Mouse (Mus musculus) kidney, postnatal 10 days (tissue): Measurements from ENCODE around the gene Hist1h2bb.
"Not testable (repeated sequence)": the region's sequence is repeated elsewhere in the genome, so short reads cannot be mapped to it uniquely, and the experiment has no call there.

Experiments
- DNase-seq: peaks from one replicate; pipeline ENCODE4 v3.0.0; 2021; ENCODE audit warnings: mixed read lengths

The Hist1h2bb gene

DNA sequence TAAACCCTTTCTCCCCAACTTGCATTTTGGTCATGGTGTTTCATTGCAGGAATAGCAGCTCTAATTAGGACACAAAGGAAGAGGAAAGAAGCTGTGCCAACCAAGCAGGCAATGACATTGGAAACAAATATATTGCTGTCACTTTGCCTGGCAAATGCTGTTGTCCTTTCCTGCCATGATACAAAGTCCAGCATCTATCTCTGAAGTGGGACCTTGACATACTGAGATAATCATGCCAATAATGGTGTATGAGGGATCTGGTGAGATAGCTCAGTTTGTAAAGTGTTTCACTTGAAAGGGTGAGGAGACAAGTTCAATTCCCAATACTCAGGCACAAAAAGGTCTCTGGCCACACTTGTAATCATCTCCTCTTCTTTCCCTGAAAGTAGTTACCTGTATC, 20.2 kb downstream of the Hist1h2bb start:
- DNase-seq, result no peak

DNA sequence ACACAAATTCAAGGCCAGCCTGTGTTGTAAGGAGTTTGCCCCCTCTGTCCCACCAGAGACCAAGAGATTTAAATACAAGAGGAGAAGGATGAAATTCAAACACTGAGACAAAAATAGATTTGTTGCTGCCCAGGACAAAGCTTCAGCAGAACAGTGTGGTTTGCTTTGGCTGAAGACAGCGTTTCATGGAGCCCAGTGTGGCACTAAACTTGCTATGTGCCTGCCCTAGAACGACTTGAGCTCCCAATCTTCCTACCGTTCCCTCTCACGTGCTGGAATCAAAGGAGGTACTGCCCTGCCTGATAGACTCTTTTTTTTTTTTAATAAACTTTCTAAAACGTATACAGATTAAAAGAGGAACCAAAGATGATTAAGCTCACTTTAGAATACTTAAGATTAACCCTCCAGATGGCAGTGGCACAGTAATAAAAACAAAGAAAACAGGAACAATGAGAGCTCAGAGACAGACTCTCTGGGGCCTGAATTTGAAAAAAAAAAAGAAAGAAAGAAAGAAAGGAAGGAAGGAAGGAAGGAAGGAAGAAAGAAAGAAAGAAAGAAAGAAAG, 22.4 kb downstream of the Hist1h2bb start:
- DNase-seq, result no peak

DNA sequence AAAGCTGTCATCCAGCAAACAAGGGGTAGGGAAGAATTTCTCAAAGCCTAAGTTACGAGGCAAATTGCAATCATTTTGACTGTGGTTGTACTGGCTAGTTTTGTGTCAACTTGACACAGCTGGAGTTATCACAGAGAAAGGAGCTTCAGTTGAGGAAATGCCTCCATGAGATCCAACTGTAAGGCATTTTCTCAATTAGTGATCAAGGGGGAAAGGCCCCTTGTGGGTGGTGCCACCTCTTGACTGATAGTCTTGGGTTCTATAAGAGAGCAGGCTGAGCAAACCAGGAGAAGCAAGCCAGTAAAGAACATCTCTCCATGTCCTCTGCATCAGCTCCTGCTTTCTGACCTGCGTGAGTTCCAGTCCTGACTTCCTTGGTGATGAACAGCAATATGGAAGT, 23.1 kb downstream of the Hist1h2bb start, which contains the start of gene Trim38:
Gene Trim38, plus strand, starts transcription at position 301 of the 400 bp plus-strand sequence.
- DNase-seq, result not testable (repeated sequence)

DNA sequence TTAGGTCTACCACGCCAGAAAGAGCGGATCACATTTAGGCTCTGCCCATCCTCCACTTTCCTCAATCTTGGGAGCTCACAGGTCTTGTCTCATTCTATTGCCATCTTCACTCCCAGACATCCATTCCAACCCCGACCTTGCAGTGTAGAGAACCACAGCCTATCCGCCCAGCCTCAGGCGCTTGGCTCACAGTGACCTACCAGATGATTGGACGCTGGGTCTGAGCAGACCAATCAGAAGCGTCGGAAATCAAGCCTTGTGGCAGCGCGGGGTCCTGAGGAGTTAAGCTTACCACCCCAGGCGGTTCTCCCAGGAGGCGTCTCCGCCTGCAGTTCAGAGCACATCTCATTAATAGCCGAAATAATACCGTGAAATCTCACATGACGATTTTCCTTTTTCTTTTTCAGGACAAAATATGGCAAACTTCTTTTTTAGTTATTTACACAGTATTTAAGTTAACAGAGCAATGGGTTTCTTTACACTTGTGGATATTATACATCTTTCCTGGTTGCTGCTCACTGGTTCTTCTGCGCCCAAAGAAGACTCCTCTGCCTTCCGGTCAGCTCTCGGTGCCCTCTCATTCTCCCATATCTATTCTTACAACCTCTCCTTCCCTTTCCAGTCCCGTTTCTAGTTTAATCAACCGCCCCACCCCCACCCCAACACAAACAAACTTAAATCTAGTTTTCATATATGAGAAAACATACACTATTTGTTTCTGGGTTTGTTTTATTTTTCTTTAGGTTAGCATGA, 26.2 kb downstream of the Hist1h2bb start:
- peak; percentile 56 for DNase-seq

DNA sequence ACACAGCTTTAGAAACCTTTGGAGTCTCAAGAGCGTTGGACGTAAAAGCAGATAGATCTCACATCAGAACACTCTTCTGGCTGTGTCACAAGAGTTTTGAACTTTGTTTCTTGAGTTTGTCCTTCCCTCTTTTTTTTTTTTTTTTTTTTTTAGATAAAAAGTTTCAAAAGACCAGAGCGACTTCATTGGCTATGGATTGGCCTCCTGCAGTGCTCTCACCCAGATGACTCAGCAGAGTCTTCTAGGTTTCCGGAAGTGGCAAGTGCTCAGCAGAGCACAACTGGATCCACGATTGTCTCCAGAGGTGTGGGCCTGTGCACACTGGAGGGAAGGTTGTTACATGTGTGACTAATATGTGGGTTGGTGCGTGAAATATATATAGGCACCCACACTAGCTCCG, 31.8 kb downstream of the Hist1h2bb start:
- no peak for DNase-seq

DNA sequence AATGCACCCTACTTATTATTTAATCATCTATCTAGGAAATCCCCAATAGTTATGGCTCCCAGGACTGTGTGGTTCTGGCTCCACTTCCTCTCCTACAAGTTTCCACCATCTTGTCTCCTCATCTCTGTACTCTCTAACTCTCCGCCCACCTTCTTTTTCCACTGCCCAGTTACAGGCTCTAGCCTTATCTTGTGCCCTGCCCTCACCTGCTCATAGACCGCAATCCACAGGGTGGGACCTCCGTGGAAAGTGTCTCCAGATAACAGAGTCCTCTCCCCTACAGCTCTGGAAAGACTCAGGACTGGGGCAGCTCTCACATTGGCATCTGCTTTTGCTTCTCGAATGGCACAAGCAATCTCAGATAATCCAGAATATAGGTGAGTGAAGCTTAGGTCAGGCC, 32.5 kb downstream of the Hist1h2bb start:
- DNase-seq, result no peak

DNA sequence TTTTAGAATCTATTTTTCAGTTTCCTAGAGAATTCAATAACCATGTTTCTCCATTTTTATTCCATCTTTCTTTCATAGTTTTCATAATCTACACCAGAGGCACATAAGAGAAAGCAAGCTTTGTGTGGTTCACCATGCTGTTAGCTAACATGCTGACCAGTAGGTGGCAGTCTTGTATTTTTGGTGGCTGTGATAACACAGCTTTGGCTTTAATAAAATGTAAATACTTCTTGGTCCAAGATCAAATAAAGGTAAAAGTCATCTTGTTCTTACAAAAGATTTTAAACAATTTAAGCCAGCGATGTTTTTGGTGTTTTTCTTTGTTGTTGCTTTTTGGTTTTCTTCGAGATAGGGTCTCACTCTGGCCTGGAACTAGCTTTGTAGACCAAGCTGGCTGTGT, 46.0 kb downstream of the Hist1h2bb start:
- DNase-seq, result peak; percentile 68
